Mouse (Mus musculus) liver, postnatal 0 days (tissue): ENCODE data around the gene Slc25a36.

Source experiments
- CTCF ChIP-seq: sonication (generic); IDR thresholded peaks from 2 replicates; pipeline ENCODE4 v1.5.1; 2016; ENCODE audit warnings: antibody characterized with exemption, low read depth
- EP300 ChIP-seq: IDR thresholded peaks from 2 replicates; pipeline ENCODE4 v1.6.1; 2016; ENCODE audit warnings: antibody characterized with exemption, low read depth, mild to moderate bottlenecking

DNA sequence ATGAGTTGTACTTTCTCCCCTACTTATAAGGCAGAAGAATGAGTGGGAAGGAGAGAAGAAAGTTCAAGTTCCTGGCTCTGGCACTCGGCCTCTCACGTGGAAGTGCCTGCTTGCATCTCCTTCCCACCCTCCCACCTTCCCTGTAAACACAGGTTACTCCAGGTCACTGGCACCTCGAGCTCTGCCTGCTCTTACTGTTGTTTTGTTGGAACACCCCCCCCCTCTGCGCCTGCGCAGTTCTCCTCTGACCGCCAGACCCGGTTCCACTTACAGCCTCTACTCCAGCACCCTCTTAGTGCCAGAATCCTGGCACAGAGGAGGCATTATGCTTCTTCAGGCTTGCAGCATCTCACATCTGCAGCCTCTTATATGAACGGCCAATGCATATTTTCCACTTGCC lies 22.2 kb upstream of the Slc25a36 start:
- TF ChIP-seq CTCF = no peak
- no peak for TF ChIP-seq EP300
